Mouse (Mus musculus) kidney, embryonic 15.5 days (tissue): ENCODE results near the gene Tex46. TPM values are rescaled to one million over a fixed set of nuclear protein-coding genes. Genes with fewer than 3 reads are reported as not detected.

Experiments
- ATAC-seq: fragments of 200-750 bp; cut with Nextera tagmentation; replicated peaks from 2 replicates; pipeline ENCODE4 v1.8.0; 2017; ENCODE audit warnings: moderate TSS enrichment; ENCODE audit not compliant: low FRiP score
- H3K27ac ChIP-seq: fragments of 300-500 bp; sonication (generic); 2 replicates; pipeline ENCODE4 v1.5.1; 2015; ENCODE audit warnings: mild to moderate bottlenecking, inconsistent platforms
- H3K27me3 ChIP-seq: fragments of 300-500 bp; sonication (generic); 2 replicates; pipeline ENCODE4 v1.6.1; 2015; ENCODE audit warnings: inconsistent platforms
- H3K36me3 ChIP-seq: fragments of 300-500 bp; sonication (generic); 2 replicates; pipeline ENCODE4 v1.6.1; 2015; ENCODE audit warnings: inconsistent platforms
- H3K4me1 ChIP-seq: fragments of 300-500 bp; sonication (generic); 2 replicates; pipeline ENCODE4 v1.6.1; 2015; ENCODE audit warnings: inconsistent platforms
- H3K4me2 ChIP-seq: fragments of 300-500 bp; sonication (generic); 2 replicates; pipeline ENCODE4 v1.6.1; 2015; ENCODE audit warnings: moderate library complexity, mild to moderate bottlenecking, inconsistent platforms
- H3K4me3 ChIP-seq: fragments of 300-500 bp; sonication (generic); replicated peaks from 2 replicates; pipeline ENCODE4 v1.5.1; 2015; ENCODE audit warnings: mild to moderate bottlenecking, inconsistent platforms
- H3K9ac ChIP-seq: fragments of 300-500 bp; sonication (generic); 2 replicates; pipeline ENCODE4 v1.6.1; 2015; ENCODE audit warnings: mild to moderate bottlenecking, inconsistent platforms
- H3K9me3 ChIP-seq: fragments of 300-500 bp; sonication (generic); replicated peaks from 2 replicates; pipeline ENCODE4 v1.6.1; 2016; ENCODE audit warnings: inconsistent platforms
- WGBS: fragments of 180-500 bp; shearing (Covaris S2); methylation state at CpG from one replicate; pipeline ENCODE4 v1.1.7; 2015; ENCODE audit warnings: mixed read lengths; 5-methylcytosine and 5-hydroxymethylcytosine counted together
- microRNA-seq: library from miRNA; unstranded; fragments of <30 nt; microRNA quantifications from one replicate; pipeline ENCODE4, GENCODE M21; 2016
- polyA plus RNA-seq: library from polyadenylated mRNA; unstranded; fragments of >200 nt; fragmentation: Nextera tagmentation; extraction: Ambion mirVana; gene quantifications from 2 replicates; pipeline ENCODE4 v1.2.1, GENCODE M21; 2015

Gene Tex46
- polyA plus RNA-seq, 1 experiment from 2014 or later, result not detected

DNA sequence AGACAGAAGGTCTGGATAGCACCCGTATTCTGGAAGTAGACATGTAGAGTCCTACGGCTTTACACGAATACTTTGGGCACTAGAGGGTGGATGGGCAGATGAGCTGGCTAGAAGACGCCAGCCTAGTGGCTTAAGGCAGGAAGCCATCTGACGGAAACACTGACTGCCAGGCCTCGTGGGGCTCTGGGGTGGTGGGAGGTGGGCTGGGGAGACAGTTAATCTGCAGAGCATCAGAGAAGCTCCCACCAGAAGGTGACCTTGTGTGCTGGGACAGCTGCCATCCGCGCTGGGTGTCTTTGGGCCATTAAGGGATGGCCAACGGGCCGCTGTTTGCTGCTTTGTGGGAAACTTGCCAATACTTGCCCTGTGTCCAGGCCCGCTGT lies 42.3 kb downstream of the Tex46 start:
- H3K4me1 ChIP-seq, result peaks cover 37% of the 10 kb centered on the region
- no peak overlapping the region for H3K4me3 ChIP-seq
- H3K27me3 ChIP-seq, result no peaks in the 10 kb centered on the region
- H3K9me3 ChIP-seq, result no peaks in the 10 kb centered on the region
- H3K27ac ChIP-seq, result no peak overlapping the region
- no peak overlapping the region for H3K9ac ChIP-seq
- ATAC-seq, result no peak
- no peak overlapping the region for H3K4me2 ChIP-seq
- H3K36me3 ChIP-seq, result peaks cover 21% of the 10 kb centered on the region
- WGBS, result 66% methylated on average over 11 of the region's 11 CpGs

DNA sequence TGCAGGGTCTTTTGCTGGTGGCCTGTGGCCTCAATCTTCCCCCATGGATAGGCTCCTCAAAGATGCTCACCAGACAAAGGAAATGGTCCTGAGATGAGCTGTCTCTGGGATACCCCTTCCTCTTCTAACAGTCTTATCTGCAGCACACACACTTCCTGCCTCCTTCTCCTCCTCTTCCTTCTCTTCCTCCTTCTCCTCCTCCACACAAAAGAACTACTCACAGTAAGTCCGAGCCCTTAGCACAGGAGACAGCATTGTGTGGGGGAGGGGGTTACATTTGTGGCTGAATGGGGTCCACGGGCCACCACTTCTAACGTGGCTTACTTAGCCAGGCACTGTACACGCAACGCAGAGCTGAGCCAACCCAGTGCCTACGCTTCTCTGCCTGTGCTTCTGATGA lies 42.8 kb downstream of the Tex46 start:
- 60% methylated on average over 6 of the region's 6 CpGs for WGBS

DNA sequence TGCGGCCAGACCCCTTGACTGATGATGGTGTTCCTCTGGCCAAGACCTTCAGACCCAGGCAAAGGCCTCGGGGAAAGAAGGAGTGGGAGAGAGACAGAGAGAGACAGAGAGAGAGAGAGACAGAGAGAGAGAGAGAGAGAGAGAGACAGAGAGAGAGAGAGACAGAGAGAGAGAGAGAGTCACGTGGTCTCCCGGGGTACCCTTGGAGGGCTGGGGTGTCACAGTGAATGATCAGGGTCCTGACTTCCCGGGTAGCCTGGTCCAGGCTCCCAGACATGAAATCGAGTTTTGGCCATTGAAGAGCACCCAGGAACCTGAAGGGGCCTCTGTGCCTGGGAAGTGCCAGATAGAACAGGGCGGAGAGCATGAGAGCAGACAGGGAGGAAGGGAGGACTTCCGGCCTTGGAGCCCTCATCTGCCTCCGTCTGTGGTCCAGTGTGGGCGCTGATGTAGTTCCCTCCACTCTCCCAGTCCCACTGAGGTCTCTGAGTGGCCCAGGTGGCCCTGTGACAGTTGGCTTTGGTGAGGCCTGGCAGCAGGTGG lies 43.5 kb downstream of the Tex46 start:
- H3K9ac ChIP-seq, result no peak overlapping the region
- H3K4me3 ChIP-seq, result no peak overlapping the region
- H3K4me1 ChIP-seq, result peaks cover 32% of the 10 kb centered on the region
- WGBS, result 80% methylated on average over 10 of the region's 10 CpGs
- peaks cover 26% of the 10 kb centered on the region for H3K36me3 ChIP-seq
- no peak overlapping the region for H3K27ac ChIP-seq
- no peak for ATAC-seq
- no peaks in the 10 kb centered on the region for H3K9me3 ChIP-seq
- H3K27me3 ChIP-seq, result no peaks in the 10 kb centered on the region
- H3K4me2 ChIP-seq, result no peak overlapping the region

More for the DNA sequence above, 42.8 kb downstream of the Tex46 start:
- ATAC-seq, result no peak
- peaks cover 37% of the 10 kb centered on the region for H3K4me1 ChIP-seq
- H3K36me3 ChIP-seq, result peaks cover 21% of the 10 kb centered on the region
- H3K9ac ChIP-seq, result no peak overlapping the region
- H3K27me3 ChIP-seq, result no peaks in the 10 kb centered on the region
- H3K9me3 ChIP-seq, result no peaks in the 10 kb centered on the region
- no peak overlapping the region for H3K4me3 ChIP-seq
- no peak overlapping the region for H3K27ac ChIP-seq
- no peak overlapping the region for H3K4me2 ChIP-seq

DNA sequence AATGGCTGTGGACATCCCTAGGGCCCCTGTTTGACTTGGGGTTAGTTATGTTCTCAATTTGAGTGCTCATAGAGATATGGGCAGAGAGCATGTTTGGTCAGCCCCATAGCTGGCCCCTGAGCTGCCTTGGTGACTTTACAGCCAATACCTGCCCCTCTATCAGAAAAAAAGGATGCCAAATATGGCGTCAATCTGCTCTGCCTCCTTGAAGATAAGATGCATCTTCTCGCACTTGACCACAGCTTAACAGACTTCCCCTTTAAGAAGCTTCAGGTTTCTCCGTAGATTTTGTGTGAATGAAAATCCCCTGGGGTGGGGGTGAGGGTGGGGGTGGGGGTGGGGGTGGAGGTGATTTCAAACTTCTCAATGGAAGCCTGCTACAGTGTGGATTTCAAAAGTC lies 47.7 kb downstream of the Tex46 start:
- H3K9me3 ChIP-seq, result no peaks in the 10 kb centered on the region
- H3K4me1 ChIP-seq, result peaks cover 4% of the 10 kb centered on the region
- H3K4me3 ChIP-seq, result no peak overlapping the region
- ATAC-seq, result no peak
- no peak overlapping the region for H3K9ac ChIP-seq
- H3K27me3 ChIP-seq, result no peaks in the 10 kb centered on the region
- H3K36me3 ChIP-seq, result peaks cover 52% of the 10 kb centered on the region
- H3K27ac ChIP-seq, result no peak overlapping the region
- H3K4me2 ChIP-seq, result no peak overlapping the region
- WGBS, result 87% methylated on average over 3 of the region's 3 CpGs

Small RNA genes within 50 kb of the gene (microRNA-seq; reads per million reads assigned to microRNA genes)
- gene Gm22180, result not detected

Other genes starting within 250 kb of the Tex46 start
- gene Htr1d, start 186.9 kb upstream of the Tex46 start, polyA plus RNA-seq, result 0.21 and 0.44 TPM in 2 replicates
- 0.40 and 0.57 TPM in 2 replicates for gene 6030445D17Rik, start 148.2 kb upstream of the Tex46 start, polyA plus RNA-seq
- gene Luzp1, start 140.7 kb upstream of the Tex46 start, polyA plus RNA-seq, result 134 and 146 TPM in 2 replicates
- 39.9 and 43.7 TPM in 2 replicates for gene Kdm1a, start 7.7 kb upstream of the Tex46 start, polyA plus RNA-seq
- gene Lactbl1, start 12.2 kb downstream of the Tex46 start, polyA plus RNA-seq, result not detected in 2 replicates
- 7.1 and 8.7 TPM in 2 replicates for gene Ephb2, start 225.6 kb downstream of the Tex46 start, polyA plus RNA-seq